Mouse (Mus musculus): ENCODE measurements around the gene Hsf2bp.

Gene Hsf2bp

DNA sequence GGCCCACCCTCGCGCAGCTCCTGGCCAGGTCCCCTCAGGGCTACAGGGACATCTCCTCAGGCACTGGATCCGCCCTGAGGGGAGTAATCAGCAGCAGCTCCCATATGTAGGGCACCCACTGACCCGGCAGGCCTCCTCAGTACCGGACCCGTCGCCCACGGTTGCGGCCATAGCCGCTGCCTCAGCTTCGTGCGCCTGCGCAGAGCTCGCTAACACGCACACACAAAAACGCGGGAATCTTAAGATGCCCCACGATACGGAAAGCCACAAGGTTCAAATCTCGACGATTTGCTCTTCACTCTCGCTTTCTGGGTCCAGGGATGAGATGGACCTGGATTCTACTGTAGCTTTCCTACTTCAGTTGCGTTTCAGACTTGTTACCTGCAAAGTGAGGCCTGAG is 1.8 kb downstream of the Hsf2bp start:
- DNase-seq (ENCODE audit: low spot score in 2 of 2): no peak

DNA sequence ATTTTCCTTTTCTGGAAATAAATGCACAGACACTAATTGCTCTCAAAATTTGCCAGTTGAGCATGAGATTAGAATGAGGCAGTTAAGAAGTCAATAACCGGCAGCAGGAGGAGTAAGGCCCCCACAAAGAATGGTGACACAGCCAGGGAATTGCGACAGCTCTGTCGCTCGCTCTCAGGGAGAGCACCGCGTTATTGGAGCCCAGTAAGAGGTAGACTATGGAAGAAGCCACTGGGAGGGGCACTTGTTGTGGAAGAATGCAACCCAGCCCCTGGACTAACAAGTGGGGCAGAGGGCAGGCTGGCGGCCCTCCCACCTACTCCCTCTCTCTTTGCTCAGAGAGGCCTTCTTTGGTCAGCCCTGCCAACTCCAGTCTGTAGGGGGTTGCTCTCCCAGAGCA is 4.5 kb downstream of the Hsf2bp start:
- no peak for DNase-seq (ENCODE audit: low spot score in 2 of 2)

DNA sequence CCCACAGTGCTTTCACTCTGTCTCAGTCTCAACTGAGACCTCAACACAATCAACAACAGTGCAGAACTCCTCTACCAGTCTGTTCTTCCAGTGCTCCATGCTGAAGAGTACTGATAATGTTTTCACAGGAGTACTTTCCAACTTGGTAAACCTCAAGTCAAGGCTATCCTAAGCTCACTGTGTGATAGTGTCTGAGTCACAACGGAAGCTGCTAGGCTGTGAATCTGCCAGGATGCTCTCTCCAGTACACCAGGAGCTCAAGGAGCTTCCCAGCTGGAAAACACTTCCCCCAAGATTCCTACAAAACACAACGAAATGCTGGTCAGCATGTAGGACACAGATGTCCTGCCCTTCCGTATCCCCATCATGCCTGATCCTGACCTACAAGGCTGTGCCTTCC is 7.8 kb downstream of the Hsf2bp start:
- no peak for DNase-seq (ENCODE audit: low spot score in 2 of 2)

DNA sequence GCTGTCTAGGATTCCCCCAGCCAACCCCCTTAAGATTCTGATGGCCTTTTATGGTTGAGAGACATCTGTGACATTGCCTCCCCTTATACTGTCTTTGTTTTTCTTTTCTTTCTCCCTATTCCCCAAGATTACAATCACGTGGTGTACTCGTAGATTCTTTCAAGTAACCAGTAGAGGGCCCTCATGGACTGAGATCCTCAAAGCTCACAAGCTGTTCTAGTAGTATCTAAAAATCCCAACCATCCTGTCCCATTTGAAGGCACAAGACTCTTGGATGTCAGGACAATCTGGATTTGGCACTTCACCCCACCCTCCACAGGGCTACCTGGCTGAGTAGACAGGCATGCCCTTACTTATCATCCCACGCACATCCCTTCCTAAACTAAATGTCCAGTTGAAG is 8.5 kb downstream of the Hsf2bp start:
- DNase-seq (ENCODE audit: low spot score in 2 of 2): peak in 1 of 2 experiments; percentile 6

DNA sequence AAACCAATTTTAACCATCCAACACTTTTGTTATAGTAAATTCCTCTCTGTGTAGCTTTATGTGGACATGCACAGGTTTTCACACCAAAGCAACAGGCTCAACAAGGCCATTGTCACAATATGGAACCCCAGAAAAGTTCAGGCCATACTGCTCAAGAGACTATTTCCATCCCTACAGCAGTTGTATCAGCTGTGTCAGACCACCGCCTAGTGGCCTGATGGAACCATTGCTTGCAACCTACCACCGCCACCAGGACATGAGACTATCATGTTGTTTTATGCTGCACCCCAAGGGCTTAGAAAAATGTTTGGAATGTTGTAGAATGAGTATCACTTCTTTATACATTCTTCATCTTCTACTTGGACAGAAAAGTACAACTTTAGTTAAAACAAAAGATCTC is 10.8 kb downstream of the Hsf2bp start:
- DNase-seq (ENCODE audit: low spot score in 2 of 2): peak; percentile 52 to 60

DNA sequence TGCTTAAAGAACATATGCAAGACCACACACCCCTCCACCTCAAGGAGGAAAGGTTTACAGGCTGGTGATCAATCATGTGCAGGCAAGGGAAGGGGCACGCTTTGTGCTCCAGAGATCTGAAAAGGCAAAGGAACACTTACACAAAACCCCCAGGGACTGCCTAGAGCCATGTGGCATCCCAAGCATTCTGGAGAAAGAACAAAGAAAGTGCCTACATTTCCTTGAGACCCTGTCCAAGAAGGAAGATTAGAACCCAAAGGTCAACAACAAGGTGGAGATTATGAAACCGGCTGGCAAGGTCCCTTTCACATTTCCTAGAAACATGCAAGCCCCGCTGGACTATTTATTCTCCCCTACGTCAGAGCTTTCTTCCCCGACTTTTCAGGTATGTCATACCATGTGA is 11.5 kb downstream of the Hsf2bp start:
- no peak for DNase-seq (ENCODE audit: low spot score in 2 of 2)

DNA sequence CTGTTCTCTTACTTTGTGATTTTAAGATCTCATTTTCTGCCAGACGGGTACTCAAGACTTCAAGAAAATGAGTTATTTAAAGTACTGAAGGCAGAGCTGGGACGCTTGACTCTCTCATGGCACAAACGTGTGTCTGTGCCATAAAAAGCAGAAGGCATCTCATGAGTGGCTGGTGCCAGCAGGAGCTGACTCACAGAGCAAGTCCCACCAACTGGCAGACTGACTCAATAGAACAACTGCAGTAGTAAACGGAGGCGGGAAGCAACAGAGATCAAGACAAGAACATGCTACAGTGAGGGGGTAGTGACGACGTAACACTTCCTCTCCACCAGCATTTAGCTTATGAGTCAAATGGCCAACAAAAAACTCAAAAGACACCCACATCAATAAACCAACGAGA is 13.1 kb downstream of the Hsf2bp start:
- DNase-seq (ENCODE audit: low spot score in 2 of 2): peak; percentile 29 to 54

DNA sequence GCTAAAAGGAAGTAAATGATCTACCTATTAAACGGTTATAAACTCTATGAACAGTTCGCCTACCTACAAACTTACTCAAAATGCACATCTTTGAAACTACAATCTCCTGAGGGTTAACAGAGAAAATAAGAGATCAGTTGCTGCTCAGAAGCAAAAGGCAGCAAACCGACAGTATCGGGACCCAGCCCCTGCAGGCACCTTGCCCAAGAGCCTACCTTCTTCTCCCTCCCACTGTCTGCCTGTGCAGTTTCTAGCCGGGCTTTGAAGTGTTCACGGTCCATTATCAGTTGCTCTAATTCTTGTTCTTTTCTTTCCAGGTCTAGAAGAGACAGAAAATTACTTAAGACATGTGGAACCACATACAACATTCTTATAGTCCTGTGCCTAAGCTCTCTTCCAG is 13.6 kb downstream of the Hsf2bp start:
- DNase-seq (ENCODE audit: low spot score in 2 of 2): no peak

DNA sequence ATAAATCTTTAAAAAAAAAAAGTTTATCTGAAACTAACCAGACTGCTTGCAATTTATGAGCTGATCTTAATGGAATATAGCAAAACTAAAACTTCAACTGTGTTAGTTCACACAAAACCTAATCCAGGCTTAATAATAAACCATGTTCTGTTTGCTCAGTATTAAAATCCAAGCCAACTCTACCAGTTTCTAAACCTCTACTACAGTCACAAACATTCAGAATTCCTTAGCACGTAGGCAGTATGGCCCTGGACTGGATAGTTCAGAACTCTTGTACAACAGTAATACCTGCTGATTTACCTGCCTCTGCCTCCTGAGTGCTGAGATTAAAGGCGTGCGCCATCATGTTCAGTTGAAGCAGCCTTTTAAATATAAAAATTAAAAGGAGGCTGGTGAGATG is 14.2 kb downstream of the Hsf2bp start:
- no peak for DNase-seq (ENCODE audit: low spot score in 2 of 2)

DNA sequence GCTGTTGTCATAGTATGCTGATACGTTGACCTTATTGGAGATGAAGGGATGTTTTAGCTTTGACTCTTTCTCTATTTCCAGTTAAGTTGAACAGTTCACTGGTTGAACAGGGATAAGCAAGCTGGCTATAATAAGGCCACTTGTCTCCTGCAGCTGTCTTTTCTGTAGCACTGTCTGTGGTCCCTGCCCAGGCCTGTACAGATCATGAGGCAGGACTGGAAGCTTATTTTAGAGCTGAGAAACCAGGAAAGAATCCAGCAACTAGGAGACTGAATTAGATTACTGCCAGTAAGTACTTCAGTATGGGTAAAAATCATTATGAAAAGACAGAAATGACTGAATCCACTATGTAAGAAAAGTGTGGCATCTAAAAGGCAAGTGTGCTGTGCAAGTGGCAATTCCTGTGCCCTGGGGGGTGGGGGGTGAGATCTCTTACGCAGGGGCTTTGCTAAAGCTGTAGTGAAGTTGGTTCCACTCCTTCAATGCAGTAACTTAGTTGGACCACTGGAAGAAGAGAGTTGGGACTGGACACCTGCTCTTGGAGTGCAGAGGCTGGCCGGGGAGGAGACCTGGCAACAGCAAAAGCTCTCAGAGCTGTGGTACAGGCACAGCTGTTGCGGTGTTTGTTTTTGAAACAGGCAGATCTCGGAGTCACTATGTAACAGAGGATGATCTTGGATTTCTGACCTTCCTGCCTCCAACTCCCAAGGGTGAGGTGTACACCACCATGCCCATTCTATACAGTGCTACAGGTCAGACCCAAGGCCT is 17.8 kb downstream of the Hsf2bp start:
- DNase-seq (ENCODE audit: low spot score in 2 of 2): no peak

DNA sequence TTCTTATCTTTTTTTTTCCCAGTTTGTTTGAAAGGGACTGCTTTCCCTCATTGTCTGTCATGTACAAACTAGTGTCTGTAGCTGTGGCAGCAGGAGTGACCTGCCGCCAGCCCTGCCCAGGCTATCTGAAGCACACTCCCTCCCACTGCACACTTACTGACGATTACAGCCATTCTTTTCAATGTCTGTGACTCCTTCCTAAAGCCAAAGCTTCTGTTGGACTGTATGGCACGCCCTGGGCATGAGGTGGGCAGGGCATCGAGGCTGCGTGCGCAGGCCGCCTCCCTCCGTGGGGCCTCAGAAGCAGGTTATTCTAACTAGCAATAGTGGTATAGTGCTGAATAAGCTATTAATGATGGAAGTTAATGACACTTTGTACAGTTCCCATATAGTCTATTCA is 19.7 kb downstream of the Hsf2bp start:
- no peak for DNase-seq (ENCODE audit: low spot score in 2 of 2)

DNA sequence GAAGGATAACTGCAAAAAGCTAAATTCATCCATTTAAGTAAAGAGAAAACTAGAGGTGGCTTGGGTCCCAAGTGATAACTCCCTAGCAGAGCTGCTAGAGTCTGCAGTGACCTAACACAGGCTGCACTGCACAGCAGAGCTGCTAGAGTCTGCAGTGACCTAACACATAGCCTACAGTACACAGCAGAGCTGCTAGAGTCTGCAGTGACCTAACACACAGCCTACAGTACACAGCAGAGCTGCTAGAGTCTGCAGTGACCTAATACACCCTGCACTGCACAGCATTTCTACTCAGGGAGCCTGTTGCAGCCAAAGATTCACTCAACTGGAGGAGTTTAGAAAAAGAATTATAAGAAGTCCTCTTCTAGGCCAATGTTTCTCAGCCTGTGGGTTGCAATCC is 22.5 kb downstream of the Hsf2bp start:
- no peak for DNase-seq (ENCODE audit: low spot score in 2 of 2)

DNA sequence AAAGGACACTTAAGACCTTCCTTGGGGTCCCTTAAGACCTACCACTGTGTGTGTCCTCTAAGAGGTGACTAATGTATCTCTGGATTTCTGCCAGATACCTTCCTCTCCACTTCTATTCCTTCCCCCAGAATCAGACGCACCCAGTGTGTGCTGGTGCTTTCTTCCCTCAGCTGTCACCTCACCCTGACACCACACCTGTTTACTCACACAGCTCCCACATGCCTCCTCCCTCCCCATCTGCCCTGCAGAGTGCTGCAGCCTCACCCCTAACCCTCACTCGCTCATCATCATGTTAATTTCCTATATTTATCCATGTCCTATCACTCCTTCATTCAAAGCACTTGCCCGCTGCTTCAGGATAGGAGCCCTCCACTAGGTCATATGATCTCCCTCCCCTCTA is 23.9 kb downstream of the Hsf2bp start:
- DNase-seq (ENCODE audit: low spot score in 2 of 2): no peak

DNA sequence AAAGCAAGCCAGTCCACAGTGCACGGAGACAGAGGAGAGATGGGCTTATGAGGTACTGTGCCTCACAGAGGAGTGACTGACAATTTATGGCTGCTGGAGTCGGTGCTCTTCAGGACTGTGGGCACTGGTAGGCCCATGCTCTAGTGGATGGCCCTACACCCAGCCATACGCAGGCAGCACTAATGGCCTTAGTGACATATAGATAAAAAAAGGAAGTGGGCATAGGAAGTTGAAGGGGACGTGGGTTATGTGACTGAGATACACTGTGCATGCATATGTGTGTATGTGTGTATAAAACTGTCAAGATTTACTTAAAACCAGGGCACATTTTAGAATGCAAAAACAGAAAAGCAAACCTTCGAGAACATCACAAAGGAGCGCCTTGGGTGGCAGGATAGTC is 24.5 kb downstream of the Hsf2bp start:
- DNase-seq (ENCODE audit: low spot score in 2 of 2): no peak

DNA sequence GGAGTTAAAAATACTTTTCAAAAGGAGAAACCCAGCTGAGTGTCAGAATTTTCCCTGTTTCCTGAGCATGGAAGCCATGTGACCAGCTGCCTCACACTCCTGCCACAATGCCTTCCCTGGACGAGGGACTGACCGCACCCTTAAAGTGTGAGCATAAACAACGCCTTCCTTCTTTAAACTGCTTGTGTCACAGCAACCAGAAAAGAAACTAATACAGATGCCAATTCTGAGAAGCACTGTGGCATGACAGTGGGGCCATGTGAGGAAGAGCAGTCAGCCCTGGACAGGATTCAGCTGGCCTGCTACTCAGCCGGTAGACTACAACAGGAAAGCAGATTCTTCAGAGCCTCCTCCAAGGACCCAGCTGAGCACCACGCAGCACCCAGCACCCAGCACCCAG is 29.3 kb downstream of the Hsf2bp start:
- DNase-seq (ENCODE audit: low spot score in 2 of 2): no peak

DNA sequence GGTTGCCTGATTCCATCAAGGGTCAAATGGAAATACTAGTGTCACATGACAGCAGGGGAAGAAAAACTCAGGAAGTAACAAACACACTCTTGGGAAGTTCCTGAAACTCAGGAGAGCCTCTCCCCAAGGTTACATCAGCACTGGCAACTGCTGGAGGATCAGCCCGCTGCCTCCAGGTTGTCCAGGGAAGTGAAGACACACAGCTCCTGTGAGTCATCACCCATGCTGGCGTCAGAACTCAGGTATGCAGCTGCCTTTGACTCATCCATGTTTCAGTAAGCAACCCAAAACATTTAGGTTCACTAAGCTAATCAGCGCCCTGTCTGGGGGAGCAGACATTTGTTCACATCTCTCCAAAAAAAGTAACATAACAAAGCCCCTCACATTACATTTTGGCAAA is 32.9 kb downstream of the Hsf2bp start:
- no peak for DNase-seq (ENCODE audit: low spot score in 2 of 2)

DNA sequence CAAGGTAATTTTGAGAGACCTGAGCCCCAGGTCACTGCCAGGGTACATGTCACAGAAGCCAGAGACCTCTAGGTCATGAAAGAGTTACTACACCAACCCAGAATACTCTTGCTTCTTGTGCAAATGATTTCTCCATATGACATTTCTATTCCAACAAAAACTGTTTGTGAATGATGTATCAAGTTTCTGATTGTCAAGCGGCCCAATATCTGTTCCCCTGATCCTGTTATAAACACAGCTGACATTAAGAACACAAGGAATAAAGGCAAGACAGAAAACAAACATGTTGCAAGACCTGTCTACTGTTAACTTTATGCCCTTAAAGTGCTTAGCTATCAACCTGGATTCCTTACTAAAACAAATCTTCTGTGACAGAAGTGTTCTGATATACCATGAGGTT is 37.8 kb downstream of the Hsf2bp start:
- DNase-seq (ENCODE audit: low spot score in 2 of 2): no peak

DNA sequence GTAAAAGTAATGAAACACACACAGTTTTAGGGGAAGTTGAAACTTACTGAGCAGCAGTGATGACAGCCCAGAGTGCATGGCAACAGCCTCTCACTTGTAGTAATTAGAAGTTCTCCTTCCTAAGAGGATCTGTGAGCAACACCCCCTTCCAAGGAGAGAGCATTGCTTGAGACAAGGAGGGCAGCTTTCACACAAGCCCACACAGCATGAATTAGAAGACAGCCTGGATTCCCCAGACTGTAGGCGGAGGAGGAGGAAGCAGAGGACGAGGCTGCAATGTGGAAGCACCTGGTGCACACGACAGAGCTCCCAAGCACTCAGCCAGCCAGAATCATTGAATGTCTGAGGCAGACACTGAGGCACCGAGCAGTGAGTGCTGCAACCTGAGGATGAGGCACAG is 39.8 kb downstream of the Hsf2bp start:
- no peak for DNase-seq (ENCODE audit: low spot score in 2 of 2)

DNA sequence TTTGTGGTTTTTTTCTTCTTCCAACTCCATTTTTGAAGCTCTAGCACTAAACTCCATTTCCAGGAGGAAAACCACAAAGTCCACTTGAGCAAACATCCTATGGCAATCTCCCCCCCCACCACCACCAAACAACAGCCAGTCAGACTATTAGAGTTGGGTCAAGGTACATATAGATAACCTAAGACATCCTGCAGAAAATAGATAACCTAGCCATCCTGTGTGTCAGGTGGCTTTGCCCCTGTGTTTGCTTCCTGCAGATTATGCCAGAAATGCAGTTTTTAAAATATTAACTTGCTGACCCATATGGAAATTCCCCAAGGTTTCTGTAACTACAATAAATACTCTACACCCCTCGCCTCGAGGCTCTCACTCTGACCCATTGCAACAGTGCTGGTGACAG is 40.4 kb downstream of the Hsf2bp start:
- DNase-seq (ENCODE audit: low spot score in 2 of 2): no peak

DNA sequence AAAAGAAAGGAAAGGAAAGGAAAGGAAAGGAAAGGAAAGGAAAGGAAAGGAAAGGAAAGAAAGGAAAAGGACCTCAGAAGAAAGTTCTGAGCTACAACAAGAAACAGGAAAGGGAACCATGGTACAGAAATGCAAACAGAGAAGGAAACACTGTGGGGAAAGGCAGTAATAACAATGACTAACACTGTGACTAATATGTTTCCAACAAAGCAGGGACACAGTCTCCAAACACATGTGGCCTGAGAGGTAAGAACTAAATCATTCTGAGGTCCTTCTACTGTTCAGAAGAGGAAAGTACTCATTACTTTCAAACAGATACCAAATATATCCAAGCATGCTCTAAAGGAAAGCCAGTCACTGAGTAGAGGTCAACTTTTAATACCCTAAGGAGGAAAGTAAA is 42.0 kb downstream of the Hsf2bp start:
- no peak for DNase-seq (ENCODE audit: low spot score in 2 of 2)

DNA sequence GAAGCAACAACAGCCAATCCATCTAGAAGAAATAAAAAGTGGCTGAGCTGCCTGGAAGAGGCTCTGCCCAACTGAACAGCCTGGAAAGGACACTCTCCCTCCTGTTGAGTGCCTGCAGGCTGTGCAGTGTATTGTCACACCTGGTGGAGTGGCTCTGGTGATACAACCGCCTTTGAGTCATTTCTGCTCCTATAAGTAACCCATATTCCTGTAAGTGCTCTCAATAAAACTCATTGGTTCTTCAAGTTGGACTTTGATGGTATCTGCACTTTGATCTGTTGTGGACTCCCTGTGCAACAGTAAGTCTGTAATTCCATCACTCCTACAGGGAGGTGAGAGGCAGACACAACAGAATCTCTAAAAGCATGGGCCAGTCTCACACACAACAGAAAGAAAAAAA is 42.8 kb downstream of the Hsf2bp start:
- no peak for DNase-seq (ENCODE audit: low spot score in 2 of 2)

DNA sequence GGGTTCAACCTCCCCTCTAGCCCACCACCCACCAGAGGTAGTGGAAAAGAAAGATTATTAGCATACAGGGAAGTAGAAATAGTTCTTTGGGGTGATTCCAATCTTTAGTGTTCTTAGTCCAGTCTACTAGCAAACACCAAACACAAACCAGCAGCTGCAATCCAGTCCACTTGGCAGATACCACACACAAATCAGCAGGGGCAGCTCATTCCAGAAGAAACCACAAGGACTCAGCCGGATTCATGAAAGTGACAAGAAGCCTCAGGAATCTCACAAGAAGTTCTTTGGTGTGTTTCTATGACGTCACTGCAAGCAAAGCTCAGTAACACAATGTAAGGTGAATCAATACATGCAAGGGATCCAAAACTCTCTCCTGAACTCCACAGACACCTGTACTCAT is 44.1 kb downstream of the Hsf2bp start:
- no peak for DNase-seq (ENCODE audit: low spot score in 2 of 2)

DNA sequence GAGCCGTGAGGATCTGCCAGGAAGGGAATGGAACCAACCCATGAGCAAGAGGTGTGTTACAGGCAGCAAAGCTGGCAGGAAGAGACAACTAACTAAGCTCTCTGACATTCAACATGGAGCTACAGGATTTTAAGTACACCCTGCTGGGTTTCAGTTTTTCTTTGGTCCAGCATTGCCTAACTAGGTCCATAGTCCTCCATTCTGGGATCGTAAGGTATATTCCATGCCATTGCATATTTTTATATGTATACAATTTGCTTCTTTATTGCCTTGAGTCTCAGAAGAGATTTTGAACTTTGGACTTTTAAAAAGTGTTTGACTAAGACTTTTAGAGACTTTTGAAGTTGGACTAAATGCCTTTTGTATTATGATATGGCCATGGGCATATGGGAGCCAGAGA is 47.1 kb downstream of the Hsf2bp start:
- DNase-seq (ENCODE audit: low spot score in 2 of 2): no peak

DNA sequence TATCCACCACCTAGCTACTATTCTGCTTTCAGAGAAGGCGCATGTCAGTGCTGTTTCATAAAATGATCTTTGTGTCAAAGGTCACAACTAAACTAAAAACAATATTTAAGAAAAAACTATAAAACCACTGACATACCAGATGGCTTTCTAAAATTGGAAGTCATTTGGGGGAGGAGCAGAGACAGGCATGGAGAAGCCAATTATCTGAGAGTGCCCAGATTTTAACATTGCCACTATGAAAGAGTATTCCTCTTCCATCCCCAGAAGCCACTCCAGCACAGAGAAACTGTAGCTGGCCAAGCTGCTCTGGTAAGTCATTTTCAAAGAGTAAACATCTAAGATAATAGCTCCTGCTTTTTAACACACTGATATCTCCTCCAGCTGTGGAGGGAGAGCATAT is 49.2 kb downstream of the Hsf2bp start:
- DNase-seq (ENCODE audit: low spot score in 2 of 2): no peak

All from frontal cortex, postnatal 25 days (tissue).